Mouse (Mus musculus) thymus, postnatal 14 days (tissue): ENCODE measurements around the gene Slc17a6.

ENCODE experiments used
- DNase-seq: peaks from one replicate; pipeline ENCODE4 v3.0.0; 2021

Slc17a6 gene

DNA sequence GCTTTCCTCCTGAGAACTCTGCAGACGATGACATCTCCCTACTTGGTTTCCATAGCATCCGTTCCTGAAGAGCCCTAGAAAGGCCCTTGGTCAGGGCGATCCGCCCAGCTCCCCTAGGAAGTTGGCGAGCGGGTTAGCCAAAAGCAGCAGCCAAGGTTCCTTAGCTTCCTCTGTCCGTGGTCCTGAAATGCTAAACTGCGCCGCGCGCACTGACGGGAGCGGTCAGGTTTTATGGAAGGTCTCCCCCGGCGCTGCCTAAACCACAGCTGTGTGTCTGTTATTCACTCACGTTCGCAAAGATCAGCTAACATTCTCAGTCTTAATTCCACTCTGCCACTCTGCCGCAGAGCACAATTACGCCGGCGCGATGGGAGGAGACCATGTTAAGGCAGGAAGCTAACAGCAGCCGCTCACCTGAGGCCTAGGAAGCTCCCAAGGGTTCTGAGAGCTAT lies at the start of gene Slc17a6:
Gene Slc17a6, plus strand, starts transcription at position 313 of the 452 bp plus-strand sequence.
- DNase-seq, result peak; percentile 3

DNA sequence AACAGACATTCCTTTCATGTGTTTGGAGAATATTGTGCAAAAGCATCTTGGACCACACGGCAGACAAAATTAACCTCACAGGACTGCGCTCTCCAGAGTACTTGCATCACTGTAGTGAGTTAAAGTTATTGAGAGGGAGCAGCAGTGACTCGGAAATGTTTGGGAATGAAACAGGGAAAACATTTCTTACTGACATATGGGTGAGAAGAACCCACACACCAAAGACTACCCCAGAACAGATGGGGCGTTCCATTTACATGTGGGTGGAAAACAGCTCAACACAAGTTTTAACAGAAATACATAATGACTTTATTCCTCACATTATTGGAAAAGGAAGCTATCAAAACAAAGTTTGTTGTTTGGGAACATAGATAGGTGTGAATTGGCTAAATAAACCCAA lies 21.8 kb upstream of the Slc17a6 start:
- no peak for DNase-seq

DNA sequence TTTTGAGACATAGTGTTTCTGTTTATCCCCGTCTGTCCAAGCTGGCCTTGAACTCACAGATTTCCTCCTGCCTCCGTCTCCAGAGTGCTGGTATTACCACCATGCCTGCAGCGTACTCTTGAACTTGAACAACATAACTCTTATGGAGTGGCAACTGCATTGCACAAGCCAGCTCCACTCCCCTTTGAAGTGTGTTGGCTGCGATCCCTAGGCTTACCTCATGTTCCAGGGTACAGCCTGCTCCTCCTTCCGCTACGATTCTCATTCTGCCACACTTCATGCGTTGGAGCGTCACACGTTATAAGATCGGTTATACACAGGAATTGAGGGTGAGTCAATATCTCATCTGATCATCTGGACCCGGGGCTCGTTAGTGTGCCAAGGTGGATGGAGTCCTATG lies 18.1 kb upstream of the Slc17a6 start:
- DNase-seq, result no peak

DNA sequence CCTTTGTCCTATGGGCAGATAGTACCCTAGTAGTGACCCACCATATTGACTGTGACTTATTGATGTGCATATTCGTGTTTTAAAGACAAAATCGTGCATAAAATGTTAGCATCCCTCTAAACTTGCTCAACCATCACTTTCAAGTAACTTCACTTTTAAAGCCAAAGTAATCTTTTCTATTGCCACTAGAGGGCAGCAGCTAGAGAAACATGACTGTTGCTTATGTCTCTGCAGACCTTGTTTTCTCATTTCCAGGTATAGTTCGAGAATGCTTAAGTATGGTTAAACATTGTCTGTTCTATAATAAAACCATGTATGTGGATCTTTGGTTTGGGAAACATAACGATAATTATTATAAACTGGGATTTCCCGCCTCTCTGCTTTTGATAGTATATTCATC lies 7.4 kb upstream of the Slc17a6 start:
- DNase-seq, result no peak

DNA sequence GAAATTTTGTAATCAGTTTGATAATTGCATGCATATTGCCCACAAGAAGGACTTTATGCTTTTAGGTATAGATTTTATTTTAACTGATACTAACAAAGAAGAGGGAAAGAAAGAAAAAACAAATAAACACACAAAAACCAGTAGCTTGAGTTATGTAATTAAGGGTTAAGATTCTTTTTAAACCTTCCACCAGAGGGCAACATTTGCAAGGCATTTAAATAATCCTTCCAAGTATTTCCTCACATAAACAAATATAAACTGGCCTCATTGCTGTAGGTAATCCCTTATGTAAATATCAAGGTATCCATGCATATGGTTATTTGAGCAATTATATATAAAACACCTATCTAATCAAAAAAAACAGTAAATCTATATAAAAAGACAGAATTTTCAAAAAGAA lies 3.9 kb upstream of the Slc17a6 start:
- DNase-seq, result no peak

DNA sequence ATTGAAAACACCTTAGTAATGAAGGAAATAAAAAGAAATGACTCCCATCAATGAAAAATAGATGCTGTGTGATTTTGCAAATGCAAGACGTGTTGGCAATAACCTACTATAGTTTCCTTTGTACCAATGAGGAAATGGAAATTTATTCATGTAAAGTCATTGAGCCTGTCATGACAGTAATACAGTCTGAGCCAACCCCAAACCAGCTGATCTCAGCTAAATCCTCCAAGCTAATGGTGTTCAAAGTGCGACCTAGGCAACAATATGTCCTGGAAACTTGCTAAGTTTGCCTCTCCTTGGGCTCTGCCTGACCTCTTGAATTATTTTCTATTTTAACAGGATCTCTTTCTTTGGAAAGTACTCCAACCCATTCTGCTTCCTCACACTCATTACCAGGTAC lies 3.4 kb upstream of the Slc17a6 start:
- no peak for DNase-seq

DNA sequence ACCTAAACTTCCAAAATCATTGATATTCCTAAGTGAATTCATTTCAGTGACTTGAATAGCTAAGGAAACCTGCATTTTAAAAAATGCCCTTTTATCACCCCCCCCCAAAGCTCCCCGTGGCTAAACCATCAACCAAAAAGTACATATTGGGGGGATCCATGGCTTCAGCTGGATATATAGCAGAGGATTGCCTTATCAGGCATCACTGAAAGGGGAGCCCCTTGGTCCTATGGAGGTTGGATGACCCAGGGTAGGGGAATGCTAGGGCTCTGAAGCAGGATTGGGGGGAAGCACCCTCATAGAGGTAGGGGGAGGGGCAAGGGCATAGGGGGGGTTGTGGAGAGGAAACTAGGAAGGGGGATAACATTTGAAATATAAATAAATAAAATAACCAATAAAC lies 1.8 kb upstream of the Slc17a6 start:
- DNase-seq, result no peak

DNA sequence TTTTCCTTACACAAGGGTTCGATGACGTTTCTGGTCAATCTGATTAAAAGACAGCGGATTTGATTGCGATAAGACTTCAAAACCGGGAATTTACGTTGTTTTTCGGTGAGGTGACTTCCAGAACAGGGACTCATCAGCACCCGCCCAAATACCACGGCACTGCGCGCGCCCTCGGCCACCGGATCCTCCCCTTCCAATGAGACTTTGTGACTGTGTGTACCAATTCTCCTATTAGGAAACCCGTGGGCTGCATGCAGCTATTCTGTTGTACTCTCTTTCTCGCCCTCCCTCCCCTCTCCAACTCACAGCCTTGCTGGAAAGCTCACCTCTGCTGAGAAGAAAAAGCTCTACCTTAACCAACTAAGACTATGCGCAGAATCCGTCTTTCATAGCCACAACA lies 390 bp downstream of the Slc17a6 start:
- no peak for DNase-seq

DNA sequence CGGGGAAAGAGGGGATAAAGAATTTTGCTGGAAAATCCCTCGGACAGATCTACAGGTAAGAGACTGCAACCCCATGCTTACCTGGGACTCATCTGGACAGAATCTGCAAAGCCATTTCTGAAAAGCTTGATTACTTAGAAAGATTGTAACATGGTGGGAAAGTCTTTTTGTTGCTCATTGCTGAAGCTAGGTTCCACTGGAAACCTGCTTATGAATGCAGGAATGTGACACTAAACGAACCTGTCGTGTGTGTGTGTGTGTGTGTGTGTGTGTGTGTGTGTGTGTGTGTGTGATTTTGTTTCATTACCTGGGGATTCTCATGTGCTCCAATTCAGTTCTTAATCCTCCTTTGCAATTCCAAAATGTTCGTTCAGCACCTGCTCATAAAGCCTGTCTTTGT lies 860 bp downstream of the Slc17a6 start:
- no peak for DNase-seq

DNA sequence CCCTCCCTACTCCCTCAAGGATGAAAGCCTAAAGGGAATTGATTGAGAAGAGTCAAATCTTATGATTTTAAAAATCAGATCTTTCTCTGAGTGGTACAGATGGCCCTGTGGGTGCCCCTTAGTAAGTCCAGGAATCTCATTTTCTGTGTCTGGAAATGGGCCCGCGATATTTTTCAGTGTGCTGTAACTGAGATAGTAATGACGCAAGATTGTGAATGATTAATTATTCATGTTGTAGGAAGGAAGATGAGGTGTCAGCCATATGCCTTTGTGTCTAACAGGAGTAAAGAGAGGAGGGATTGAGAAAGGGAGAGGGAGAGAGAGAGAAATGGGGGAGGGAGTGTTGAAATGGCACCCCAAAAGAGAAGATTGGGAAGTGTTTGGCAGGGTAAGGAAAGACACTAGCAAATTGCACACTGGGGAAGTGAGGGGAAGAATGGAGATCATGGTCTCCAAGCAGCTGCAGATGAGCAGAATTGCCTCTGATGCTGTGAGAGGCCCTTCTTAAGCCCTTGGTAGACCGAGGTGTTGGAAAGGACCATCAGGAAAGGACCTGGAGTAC lies 2.6 kb downstream of the Slc17a6 start:
- DNase-seq, result no peak

DNA sequence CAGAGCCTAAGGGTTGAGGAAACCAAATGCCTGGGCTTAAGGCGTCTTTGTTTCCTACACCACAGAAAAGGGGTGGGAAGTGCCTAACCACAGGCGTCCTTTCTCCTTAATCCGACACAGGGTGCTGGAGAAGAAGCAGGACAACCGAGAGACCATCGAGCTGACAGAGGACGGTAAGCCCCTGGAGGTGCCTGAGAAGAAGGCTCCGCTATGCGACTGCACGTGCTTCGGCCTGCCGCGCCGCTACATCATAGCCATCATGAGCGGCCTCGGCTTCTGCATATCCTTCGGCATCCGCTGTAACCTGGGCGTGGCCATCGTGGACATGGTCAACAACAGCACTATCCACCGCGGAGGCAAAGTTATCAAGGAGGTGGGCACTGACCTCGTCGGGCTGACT lies 3.4 kb downstream of the Slc17a6 start:
- DNase-seq, result no peak

DNA sequence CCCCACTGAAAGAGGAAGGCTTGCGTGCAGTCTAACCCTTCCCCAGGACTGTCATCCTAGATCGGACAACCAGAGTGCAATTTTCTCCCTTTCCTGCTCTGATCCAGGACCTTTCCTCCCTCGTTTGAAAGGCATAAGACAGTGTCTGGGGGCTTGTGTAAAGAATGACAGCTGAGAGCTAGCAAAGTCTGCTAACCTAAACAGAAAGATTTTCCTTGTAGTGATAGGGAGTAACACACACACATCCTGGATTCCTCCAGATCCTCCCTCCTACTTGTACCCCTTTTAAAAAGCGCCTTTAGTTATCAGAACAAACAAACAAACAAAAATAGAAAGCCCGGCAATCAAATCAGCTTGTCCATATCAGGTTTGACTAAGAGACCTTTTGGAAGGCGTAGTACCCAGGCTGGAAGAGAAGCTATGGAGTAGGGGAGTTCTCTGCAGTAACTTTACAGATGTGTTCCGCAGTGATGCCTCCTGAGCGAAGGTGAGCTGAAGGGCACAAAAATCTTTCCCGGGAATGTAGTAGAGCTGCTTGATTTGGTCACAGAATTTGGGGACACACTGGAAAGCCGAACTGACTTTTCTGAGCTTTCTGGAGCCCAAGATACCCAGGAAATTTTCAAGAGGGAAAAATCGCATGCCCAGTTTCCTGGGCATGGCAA lies 3.9 kb downstream of the Slc17a6 start:
- DNase-seq, result no peak

DNA sequence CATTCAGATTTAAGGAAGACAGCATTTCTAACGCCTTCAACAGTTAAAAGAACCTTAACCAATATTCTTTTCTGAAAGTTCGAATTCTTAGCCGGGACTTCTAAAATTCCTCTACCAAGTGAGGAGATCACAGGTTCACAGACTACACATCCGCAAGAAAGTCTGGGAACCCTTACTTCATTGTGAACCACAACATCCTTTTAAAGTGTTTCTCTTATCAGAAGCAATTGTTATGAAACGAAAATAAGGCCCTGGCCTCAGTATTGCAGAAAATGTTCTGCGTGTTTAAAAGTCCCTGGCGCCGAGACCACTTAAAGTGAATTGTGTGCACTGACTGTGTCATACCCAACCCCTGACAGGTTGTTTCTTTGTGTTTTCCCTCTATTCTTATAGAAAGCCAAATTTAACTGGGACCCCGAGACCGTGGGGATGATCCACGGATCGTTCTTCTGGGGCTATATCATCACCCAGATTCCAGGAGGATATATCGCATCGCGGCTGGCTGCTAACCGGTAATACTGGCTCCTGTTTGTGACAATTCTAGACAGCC lies 4.7 kb downstream of the Slc17a6 start:
- no peak for DNase-seq

DNA sequence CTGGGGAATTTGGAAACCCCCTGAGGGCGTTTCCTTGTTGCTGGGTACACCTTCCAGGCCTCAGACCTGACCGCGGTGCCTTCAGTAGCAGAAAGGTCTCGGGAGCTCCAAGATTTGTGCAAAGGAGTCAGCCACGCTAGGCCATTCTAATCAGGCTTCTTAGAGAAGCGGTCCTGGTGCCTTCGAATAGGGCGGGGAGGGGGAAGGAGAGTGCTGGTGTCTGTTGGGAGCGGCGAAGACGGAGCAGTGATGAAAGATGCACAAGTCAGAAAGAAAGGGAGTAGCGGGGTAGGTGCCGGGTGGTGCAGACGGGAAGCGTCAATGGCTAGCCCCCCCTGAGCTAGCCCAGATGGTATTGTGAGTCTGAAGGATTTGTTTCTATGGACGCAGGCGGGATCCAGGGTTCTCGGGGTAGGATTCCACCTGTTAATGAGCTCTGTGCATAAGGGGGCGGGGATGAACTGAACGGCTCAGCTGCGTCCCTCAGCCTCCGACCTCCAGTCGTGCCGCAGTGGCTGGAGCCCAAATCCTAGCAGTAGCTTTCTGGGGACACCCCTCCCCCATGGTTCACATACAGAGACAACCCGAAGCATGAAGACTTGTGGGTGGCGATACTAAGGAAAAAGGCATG lies 5.3 kb downstream of the Slc17a6 start:
- DNase-seq, result no peak

DNA sequence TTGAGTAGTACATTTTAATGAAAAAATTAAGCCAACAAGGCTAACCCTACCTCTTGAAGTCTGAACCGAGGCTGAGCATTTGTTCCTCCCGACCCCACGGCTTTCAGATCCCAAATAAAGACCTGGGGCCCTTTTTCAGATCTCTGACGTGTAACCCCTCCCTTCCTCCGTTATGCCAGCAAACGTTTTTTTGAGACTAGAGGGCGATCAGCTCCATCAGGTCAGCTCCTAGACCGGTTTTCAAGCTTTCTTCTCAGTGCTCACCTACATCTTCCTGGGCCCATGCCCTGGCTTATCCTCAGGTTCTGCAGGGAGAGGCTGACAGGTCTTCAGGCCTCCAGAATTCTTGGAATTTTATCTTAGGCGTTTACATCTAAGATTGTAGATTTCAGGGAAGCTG lies 5.9 kb downstream of the Slc17a6 start:
- DNase-seq, result no peak

DNA sequence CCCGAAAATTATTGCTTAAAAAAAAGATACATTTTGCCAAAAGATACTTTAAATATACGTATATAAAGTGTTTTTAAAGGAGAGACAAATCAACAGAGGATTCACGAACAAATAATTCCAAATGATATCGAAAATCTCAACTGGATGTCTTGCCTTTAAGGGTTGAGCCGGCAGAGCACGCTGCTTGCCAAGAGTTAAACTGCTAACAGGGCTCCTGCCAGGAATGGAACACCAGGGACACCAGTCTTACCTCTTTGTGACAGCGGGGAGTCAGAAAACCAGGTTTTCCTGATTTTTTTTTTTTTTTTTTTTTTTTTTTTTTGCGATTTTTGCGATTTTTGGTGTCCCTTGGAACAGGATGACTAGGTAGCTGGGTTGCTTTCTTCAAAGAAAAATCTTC lies 6.5 kb downstream of the Slc17a6 start:
- no peak for DNase-seq

DNA sequence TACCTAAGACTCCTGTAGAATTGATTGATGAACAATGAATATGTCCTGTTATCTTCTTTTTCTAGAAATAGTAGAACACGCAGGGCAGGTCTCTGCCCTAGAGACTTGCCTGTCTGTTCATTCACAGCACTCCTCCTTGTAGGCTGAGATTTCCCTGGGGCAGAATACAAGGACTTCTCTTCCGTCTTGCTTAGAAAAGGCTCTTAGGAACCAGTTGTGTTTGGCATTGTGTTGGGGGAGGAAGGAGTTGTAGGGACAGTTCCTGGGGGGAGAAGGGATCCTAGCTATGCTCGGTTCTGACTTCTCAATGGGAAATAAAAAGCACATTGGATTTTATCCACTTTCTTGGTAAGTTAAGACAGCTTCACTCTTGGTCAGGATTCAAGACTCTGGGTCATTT lies 7.4 kb downstream of the Slc17a6 start:
- no peak for DNase-seq

DNA sequence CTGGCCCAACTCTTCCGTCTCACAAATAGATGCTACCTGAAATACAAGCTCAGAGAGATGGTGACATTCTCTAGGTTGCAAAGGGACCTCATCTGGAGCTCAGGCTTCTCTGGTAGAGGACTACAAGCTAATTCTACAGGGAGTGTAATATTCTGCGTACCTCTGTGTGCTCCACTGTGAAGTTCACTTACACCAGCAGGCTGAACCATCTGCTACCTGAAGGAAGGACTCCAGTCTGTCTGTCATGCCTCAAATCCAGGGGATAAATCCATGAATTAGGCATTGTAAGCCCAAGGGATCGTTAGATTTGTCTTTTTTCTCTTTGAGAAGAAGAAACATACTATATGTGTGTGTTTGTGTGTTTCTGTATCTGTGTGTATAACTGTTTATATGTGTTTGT lies 9.4 kb downstream of the Slc17a6 start:
- DNase-seq, result no peak

DNA sequence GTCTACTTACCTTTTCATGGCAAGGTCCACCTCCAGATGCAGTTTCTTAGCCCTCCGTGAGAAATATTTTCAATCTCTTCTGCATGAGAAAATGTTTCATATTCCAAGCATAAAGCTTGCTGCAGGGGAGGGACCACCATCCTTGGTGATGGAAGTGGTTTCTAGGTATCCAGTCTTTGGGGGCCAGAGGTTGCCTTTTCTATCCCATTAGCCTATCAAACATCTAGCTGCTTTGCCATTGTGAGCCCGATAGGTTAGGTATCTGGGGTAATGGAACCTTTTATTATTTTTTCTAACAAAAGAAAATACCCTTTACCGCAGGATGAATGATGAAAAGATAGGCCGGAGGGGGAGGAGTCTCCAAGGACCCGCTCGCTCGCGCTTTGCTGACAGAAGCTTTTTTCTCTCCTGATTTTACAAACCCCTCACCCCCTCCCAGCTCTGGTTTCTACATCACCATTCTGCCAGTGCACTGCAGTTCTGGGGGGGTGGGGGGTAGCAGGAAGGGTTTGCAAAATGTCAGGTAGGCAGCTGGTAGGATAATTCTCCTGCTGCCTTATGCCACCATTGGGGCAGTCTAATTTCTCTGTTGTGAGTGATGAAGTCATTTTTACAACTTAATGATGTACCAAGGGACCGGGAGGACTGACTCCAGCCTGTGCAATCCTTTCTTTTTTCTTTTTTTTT lies 10.9 kb downstream of the Slc17a6 start:
- no peak for DNase-seq

DNA sequence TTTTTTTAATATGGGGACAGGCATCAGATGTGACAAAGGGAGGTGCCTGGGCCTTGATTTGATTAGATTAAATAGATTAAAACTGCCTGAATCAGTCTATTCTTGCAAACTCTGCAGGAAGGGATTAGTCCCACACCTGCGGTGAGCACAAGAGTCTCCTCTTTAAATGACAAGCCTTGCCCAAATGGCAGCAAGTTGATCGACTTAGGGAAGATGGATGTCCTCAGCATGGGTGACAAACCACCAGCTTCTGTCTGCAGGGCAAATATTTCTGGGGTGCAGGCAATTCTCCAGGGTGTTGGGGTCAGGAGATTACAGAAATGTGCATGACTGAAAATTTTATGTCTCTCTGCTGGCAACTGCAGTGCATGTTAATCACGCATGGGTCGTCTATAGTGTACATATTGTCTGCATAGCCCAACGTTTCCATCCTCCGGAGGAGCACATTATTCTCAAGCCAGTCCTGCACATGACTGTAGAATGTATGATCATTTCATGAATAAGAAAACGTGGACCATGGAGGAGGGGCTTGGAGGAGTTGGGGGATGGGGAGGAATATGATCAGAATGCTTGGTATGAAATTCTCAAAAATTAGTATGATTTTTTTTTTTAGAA lies 11.5 kb downstream of the Slc17a6 start:
- DNase-seq, result no peak

DNA sequence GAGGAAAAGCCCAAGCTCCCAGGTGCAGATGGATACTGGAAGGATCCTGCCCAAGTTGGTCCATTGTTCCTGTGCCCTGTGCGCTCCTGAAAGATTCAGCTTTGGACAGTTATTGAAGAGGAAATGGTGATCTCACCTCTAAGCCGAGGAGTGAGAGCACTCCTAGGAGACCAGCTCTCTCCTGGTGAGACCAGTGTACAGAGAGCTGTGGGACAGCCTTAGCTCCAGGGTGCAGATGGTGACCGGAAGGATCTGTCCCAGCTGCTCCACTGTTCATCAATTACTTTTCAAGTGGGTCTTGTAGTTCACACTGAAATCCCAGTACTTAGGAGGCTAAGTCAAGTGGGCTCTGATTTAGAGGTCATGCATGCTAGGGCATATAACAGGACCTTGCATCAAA lies 35.3 kb downstream of the Slc17a6 start:
- no peak for DNase-seq

DNA sequence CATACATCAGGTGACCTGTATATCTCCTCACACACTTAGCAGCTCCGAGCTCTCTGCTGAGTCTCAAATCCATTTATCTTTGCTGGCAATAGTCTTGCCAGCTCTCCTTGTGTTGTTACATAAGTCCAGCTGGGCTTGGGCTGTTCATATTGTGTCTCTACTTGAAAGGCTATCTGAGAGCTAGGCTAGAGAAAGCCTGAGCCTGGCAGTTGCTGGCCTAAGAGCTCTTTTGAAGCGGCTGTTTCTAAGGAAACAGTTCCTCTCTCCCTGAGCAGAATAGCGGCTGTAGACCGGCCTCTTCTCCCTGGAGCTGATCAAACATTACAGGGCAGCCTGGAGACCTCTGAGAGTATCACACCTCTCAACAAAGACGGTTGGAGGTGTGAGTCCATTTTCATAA lies 40.6 kb downstream of the Slc17a6 start:
- DNase-seq, result no peak

DNA sequence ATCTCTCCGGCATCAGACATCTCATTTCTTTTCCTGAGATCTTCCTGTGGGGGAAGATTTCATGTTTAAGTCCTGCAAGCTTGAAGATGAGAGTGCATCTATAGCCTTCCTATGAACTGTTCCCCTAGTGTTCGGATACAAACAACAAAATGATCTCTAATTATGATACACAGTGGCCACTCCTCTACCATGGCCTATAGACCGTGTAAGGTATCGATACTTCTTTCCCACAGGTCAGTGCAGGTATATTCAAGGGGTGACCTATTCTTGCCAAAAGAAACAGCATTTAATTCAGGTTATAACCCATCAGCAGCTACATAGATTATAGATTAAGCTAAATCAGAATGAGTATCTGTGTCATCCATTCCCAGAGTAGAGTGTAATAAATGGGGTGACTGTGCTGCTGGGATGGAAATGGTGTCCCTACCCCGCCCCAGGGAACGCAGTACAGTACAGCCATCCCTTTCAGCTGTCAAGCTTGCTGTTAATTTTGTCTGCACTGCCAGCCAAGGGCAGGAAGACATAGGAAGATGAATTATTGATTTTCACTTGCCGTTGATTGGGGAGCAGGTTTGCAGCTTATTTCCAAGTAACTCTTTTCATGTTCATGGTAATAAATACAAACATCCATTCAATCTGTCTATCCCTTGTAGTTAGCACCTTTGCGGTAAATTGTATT lies 71.9 kb downstream of the Slc17a6 start:
- no peak for DNase-seq
